Mouse (Mus musculus): ENCODE results near the gene Scgb3a1. TPM values are rescaled to one million over a fixed set of nuclear protein-coding genes. Genes with fewer than 3 reads are reported as not detected.

The Scgb3a1 gene
- polyA plus RNA-seq, 1 experiment from 2014 or later = not detected

GRCm38 (mm10) chr11:49664262-49665140, 1.1 kb downstream of the Scgb3a1 start:
- WGBS = 78% methylated on average over 12 of the region's 12 CpGs
- Histone ChIP-seq H3K9ac (ENCODE audit: low read length) (no peak overlapping the region), H3K9me3 (ENCODE audit: control insufficient read depth, low read length) (no peaks in the 10 kb centered on the region), H3K4me3 (ENCODE audit: low read depth, low read length) (no peak overlapping the region), H3K4me1 (replicated peaks; ENCODE audit: control insufficient read depth, insufficient read depth, low read length) (no peaks in the 10 kb centered on the region), H3K36me3 (ENCODE audit: control insufficient read depth, insufficient read depth, low read length) (peaks cover 6% of the 10 kb centered on the region; the same call in 1 of the 2 replicates), H3K27me3 (replicated peaks; ENCODE audit: control insufficient read depth, insufficient read depth, low read length) (no peaks in the 10 kb centered on the region), H3K4me2 (ENCODE audit: low read length) (no peak overlapping the region), H3K27ac (ENCODE audit: low read depth) (no peak overlapping the region)
- peak; percentile 44; the same call in 1 of the 2 replicates for ATAC-seq (replicated peaks; ENCODE audit: low FRiP score, low TSS enrichment, low read depth)
- DNase-seq (ENCODE audit: low spot score) = peak; percentile 45

GRCm38 (mm10) chr11:49665462-49665861, 2.1 kb downstream of the Scgb3a1 start:
- no peak for DNase-seq (ENCODE audit: low spot score)
- H3K27me3 ChIP-seq (replicated peaks; ENCODE audit: control insufficient read depth, insufficient read depth, low read length) = no peaks in the 10 kb centered on the region
- 78% methylated on average over 4 of the region's 4 CpGs for WGBS
- ATAC-seq (replicated peaks; ENCODE audit: low FRiP score, low TSS enrichment, low read depth) = no peak
- H3K27ac ChIP-seq (ENCODE audit: low read depth) = no peak overlapping the region
- no peak overlapping the region for H3K4me3 ChIP-seq (ENCODE audit: low read depth, low read length)
- no peak overlapping the region for H3K4me2 ChIP-seq (ENCODE audit: low read length)
- peaks cover 16% of the 10 kb centered on the region for H3K36me3 ChIP-seq (ENCODE audit: control insufficient read depth, insufficient read depth, low read length)
- H3K4me1 ChIP-seq (replicated peaks; ENCODE audit: control insufficient read depth, insufficient read depth, low read length) = no peaks in the 10 kb centered on the region
- H3K9me3 ChIP-seq (ENCODE audit: control insufficient read depth, low read length) = no peaks in the 10 kb centered on the region
- H3K9ac ChIP-seq (ENCODE audit: low read length) = no peak overlapping the region

DNA sequence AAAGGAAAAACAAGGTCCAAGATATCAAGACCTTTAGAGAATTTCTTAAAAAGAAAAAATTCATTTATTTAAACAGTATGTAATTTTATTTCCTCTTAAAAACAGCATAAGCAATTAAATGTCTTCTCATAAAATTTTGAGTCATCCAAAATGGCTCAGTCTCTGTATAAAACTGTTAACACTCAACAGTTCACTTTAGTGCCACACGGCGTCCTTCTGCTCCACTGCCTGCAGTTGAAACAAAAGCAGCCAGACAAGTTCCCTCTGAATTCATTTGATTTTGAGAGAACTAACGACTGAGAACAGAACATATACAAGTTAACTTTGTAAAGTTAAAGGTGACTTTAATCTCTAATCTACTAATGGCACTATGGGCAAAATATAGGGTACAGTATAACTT, 10.0 kb downstream of the Scgb3a1 start:
- Histone ChIP-seq H3K27me3 (replicated peaks; ENCODE audit: control insufficient read depth, insufficient read depth, low read length) (no peaks in the 10 kb centered on the region), H3K4me2 (ENCODE audit: low read length) (no peak overlapping the region), H3K4me3 (ENCODE audit: low read depth, low read length) (no peak overlapping the region), H3K9ac (ENCODE audit: low read length) (no peak overlapping the region), H3K36me3 (ENCODE audit: control insufficient read depth, insufficient read depth, low read length) (peaks cover 81% of the 10 kb centered on the region), H3K4me1 (replicated peaks; ENCODE audit: control insufficient read depth, insufficient read depth, low read length) (no peaks in the 10 kb centered on the region), H3K27ac (ENCODE audit: low read depth) (no peak overlapping the region), H3K9me3 (ENCODE audit: control insufficient read depth, low read length) (no peaks in the 10 kb centered on the region)
- no peak for ATAC-seq (replicated peaks; ENCODE audit: low FRiP score, low TSS enrichment, low read depth)
- 83% methylated on average over 3 of the region's 3 CpGs for WGBS
- no peak for DNase-seq (ENCODE audit: low spot score)

GRCm38 (mm10) chr11:49684237-49684973, 21.0 kb downstream of the Scgb3a1 start:
- Histone ChIP-seq H3K36me3 (ENCODE audit: control insufficient read depth, insufficient read depth, low read length) (peaks cover 93% of the 10 kb centered on the region), H3K4me2 (ENCODE audit: low read length) (no peak overlapping the region), H3K9me3 (ENCODE audit: control insufficient read depth, low read length) (no peaks in the 10 kb centered on the region), H3K9ac (ENCODE audit: low read length) (no peak overlapping the region), H3K4me3 (ENCODE audit: low read depth, low read length) (no peak overlapping the region), H3K4me1 (replicated peaks; ENCODE audit: control insufficient read depth, insufficient read depth, low read length) (no peaks in the 10 kb centered on the region), H3K27ac (ENCODE audit: low read depth) (no peak overlapping the region), H3K27me3 (replicated peaks; ENCODE audit: control insufficient read depth, insufficient read depth, low read length) (no peaks in the 10 kb centered on the region)
- 96% methylated on average over 12 of the region's 12 CpGs for WGBS
- no peak for ATAC-seq (replicated peaks; ENCODE audit: low FRiP score, low TSS enrichment, low read depth)
- DNase-seq (ENCODE audit: low spot score) = no peak

GRCm38 (mm10) chr11:49695013-49695412, 31.6 kb downstream of the Scgb3a1 start:
- H3K27ac ChIP-seq (ENCODE audit: low read depth) = no peak overlapping the region
- H3K4me2 ChIP-seq (ENCODE audit: low read length) = no peak overlapping the region
- no peak overlapping the region for H3K9ac ChIP-seq (ENCODE audit: low read length)
- peaks cover 48% of the 10 kb centered on the region for H3K36me3 ChIP-seq (ENCODE audit: control insufficient read depth, insufficient read depth, low read length)
- H3K4me3 ChIP-seq (ENCODE audit: low read depth, low read length) = no peak overlapping the region
- WGBS = 96% methylated on average over 3 of the region's 3 CpGs
- DNase-seq (ENCODE audit: low spot score) (no peak), ATAC-seq (replicated peaks; ENCODE audit: low FRiP score, low TSS enrichment, low read depth) (no peak)
- H3K27me3 ChIP-seq (replicated peaks; ENCODE audit: control insufficient read depth, insufficient read depth, low read length) = no peaks in the 10 kb centered on the region
- H3K4me1 ChIP-seq (replicated peaks; ENCODE audit: control insufficient read depth, insufficient read depth, low read length) = no peaks in the 10 kb centered on the region
- no peaks in the 10 kb centered on the region for H3K9me3 ChIP-seq (ENCODE audit: control insufficient read depth, low read length)

DNA sequence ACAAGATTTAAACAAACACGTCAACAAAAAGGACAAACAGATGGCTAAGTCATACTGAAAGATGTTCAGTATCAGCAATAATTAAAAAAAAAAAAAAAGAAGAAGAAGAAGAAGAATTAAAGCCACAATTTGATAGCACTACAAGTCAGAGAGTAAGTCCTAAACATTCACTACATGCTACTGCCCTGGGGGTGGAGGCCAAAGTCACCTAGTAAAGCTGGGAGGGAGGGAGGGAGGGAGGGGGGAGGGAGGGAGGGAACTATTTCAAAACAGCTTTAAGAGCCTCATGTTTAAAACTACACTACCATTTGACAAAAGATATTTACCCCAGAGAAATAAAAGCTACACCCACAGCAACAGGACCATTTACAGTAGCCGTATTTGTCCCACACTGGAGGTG, 32.3 kb downstream of the Scgb3a1 start:
- no peaks in the 10 kb centered on the region for H3K27me3 ChIP-seq (replicated peaks; ENCODE audit: control insufficient read depth, insufficient read depth, low read length)
- no peak overlapping the region for H3K4me2 ChIP-seq (ENCODE audit: low read length)
- WGBS = 78% methylated on average over 2 of the region's 2 CpGs
- peaks cover 42% of the 10 kb centered on the region for H3K36me3 ChIP-seq (ENCODE audit: control insufficient read depth, insufficient read depth, low read length)
- H3K9me3 ChIP-seq (ENCODE audit: control insufficient read depth, low read length) = no peaks in the 10 kb centered on the region
- no peak overlapping the region for H3K4me3 ChIP-seq (ENCODE audit: low read depth, low read length)
- no peak overlapping the region for H3K9ac ChIP-seq (ENCODE audit: low read length)
- ATAC-seq (replicated peaks; ENCODE audit: low FRiP score, low TSS enrichment, low read depth) = no peak
- no peaks in the 10 kb centered on the region for H3K4me1 ChIP-seq (replicated peaks; ENCODE audit: control insufficient read depth, insufficient read depth, low read length)
- DNase-seq (ENCODE audit: low spot score) = no peak
- no peak overlapping the region for H3K27ac ChIP-seq (ENCODE audit: low read depth)

DNA sequence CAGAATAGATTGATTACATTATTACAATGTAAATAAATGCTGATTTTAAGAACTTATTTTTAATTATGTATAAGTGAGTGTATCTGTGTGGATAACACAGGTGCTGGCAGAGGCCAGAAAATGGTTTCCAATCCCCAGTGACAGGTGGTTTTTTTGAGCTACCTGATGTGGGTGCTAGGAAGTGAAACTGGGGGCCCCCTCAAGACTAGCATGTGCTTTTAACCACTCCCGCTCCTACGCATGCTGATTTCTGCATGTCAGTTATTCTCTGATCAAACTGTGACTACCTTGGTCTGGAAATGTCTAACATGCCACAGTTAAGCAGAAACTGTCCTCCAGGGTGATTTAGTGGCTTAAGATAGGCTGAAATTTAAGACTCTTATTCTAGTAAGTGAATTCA, 33.1 kb downstream of the Scgb3a1 start:
- Histone ChIP-seq H3K4me2 (ENCODE audit: low read length) (no peak overlapping the region), H3K36me3 (ENCODE audit: control insufficient read depth, insufficient read depth, low read length) (peaks cover 44% of the 10 kb centered on the region)

GRCm38 (mm10) chr11:49697779-49698178, 34.4 kb downstream of the Scgb3a1 start:
- Histone ChIP-seq H3K27me3 (replicated peaks; ENCODE audit: control insufficient read depth, insufficient read depth, low read length) (no peaks in the 10 kb centered on the region), H3K4me2 (ENCODE audit: low read length) (no peak overlapping the region), H3K9me3 (ENCODE audit: control insufficient read depth, low read length) (no peaks in the 10 kb centered on the region), H3K4me1 (replicated peaks; ENCODE audit: control insufficient read depth, insufficient read depth, low read length) (no peaks in the 10 kb centered on the region), H3K4me3 (ENCODE audit: low read depth, low read length) (no peak overlapping the region), H3K9ac (ENCODE audit: low read length) (no peak overlapping the region), H3K27ac (ENCODE audit: low read depth) (no peak overlapping the region), H3K36me3 (ENCODE audit: control insufficient read depth, insufficient read depth, low read length) (peaks cover 50% of the 10 kb centered on the region)
- ATAC-seq (replicated peaks; ENCODE audit: low FRiP score, low TSS enrichment, low read depth) (no peak), DNase-seq (ENCODE audit: low spot score) (no peak)
- 93% methylated on average over 5 of the region's 5 CpGs for WGBS

More for the DNA sequence above, 33.1 kb downstream of the Scgb3a1 start:
- H3K4me1 ChIP-seq (replicated peaks; ENCODE audit: control insufficient read depth, insufficient read depth, low read length) = no peaks in the 10 kb centered on the region
- no peak overlapping the region for H3K9ac ChIP-seq (ENCODE audit: low read length)
- DNase-seq (ENCODE audit: low spot score) (no peak), ATAC-seq (replicated peaks; ENCODE audit: low FRiP score, low TSS enrichment, low read depth) (no peak)
- 94% methylated on average over 2 of the region's 2 CpGs for WGBS
- H3K9me3 ChIP-seq (ENCODE audit: control insufficient read depth, low read length) = no peaks in the 10 kb centered on the region
- H3K27me3 ChIP-seq (replicated peaks; ENCODE audit: control insufficient read depth, insufficient read depth, low read length) = no peaks in the 10 kb centered on the region
- no peak overlapping the region for H3K4me3 ChIP-seq (ENCODE audit: low read depth, low read length)
- no peak overlapping the region for H3K27ac ChIP-seq (ENCODE audit: low read depth)
